In the genomic region with DNA sequence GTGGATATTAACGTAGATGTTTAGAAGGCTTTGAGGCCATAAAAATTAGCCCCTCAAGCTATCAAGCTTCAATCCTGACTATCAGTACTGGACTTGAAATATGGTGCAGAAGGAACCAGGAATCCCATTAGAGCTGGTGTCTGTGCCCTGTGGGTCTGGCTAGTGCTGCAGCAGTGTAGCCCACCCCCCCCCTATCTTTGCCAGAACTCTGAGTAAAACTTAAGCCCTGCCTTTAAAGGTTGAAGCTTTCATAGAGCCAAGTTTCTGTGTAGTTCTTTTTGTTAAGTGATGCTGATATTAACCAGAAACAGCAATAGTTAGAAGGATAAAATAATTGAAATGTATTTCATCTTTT, we compare ENCODE assay signal across 15 mouse cellular contexts.
"Had no signal": no experiment of that assay in that cellular context is flagged by ENCODE, and none has a peak within 500 bp of the region (broad histone marks: within the 10 kb centered on the region; RNA-seq: fewer than 3 reads in every experiment).

No protein-coding gene starts in this region.

- H3K27me3 ChIP-seq: liver, embryonic 15.5 days; stomach, embryonic 15.5 days had no signal

- H3K4me2 ChIP-seq: liver, embryonic 11.5 days; liver, embryonic 15.5 days; stomach, embryonic 15.5 days had no signal

- H3K4me3 ChIP-seq: left cerebral cortex, adult 2 months; liver, embryonic 15.5 days; stomach, embryonic 15.5 days had no signal

- H3K9me3 ChIP-seq: liver, embryonic 15.5 days; stomach, embryonic 15.5 days had no signal

- H3K4me1 ChIP-seq: stomach, embryonic 15.5 days had no signal

- H3K27ac ChIP-seq: kidney, postnatal 0 days; left cerebral cortex, adult 2 months; liver, embryonic 15.5 days; stomach, embryonic 15.5 days had no signal

- ATAC-seq: inflammation-experienced regulatory T-cells, adult 6 months; lung, postnatal 0 days had no signal

- DNase-seq: kidney, adult 11 months; kidney, adult 9 months; kidney, postnatal 36 days; lung, adult 2 months; lung, postnatal 36 days; right cerebral cortex, postnatal 14 days; thymus, adult 2 months; thymus, postnatal 25 days had no signal

- H3K9ac ChIP-seq: liver, embryonic 15.5 days; stomach, embryonic 15.5 days had no signal
